Mouse (Mus musculus) ES-E14 (cell line): ENCODE data around the gene Myo5a.

Source experiments
- CHD2 ChIP-seq: IDR thresholded peaks from 2 replicates; pipeline ENCODE4 v1.6.1; 2014; ENCODE audit warnings: mild to moderate bottlenecking, low read depth, low read length, inconsistent platforms
- MAFK ChIP-seq: IDR thresholded peaks from 2 replicates; pipeline ENCODE4 v1.6.1; 2014; ENCODE audit warnings: mild to moderate bottlenecking, low read depth, low read length, inconsistent platforms; ENCODE audit not compliant: insufficient read depth
- ZNF384 ChIP-seq: IDR thresholded peaks from 2 replicates; pipeline ENCODE4 v1.6.1; 2012; ENCODE audit warnings: low read depth, low read length, inconsistent platforms

- TF ChIP-seq ZNF384 (peak; percentile 41; the same call in 1 of the 2 replicates), MAFK (no peak), CHD2 (no peak)
Measured at GRCm38 (mm10) chr9:75038357-75038688, 32.5 kb upstream of the Myo5a start.
